Mouse (Mus musculus): ENCODE results near the gene Clstn3. TPM values are rescaled to one million over a fixed set of nuclear protein-coding genes. Genes with fewer than 3 reads are reported as not detected.
"Not testable (repeated sequence)": the region's sequence is repeated elsewhere in the genome, so short reads cannot be mapped to it uniquely, and the experiment has no call there.

Clstn3 gene
- polyA plus RNA-seq, 1 experiment from 2014 or later = 2.7 TPM

GRCm38 (mm10) chr6:124476796-124477195 is 12.2 kb upstream of the Clstn3 start:
- WGBS = 84% methylated on average over 11 of the region's 11 CpGs
- H3K9ac ChIP-seq (ENCODE audit: low read depth, low read length) = no peak overlapping the region
- no peaks in the 10 kb centered on the region for H3K36me3 ChIP-seq (ENCODE audit: control insufficient read depth, insufficient read depth)
- TF ChIP-seq CTCF (IDR thresholded peaks at IDR 0.05; ENCODE audit: low read depth) = no peak
- ATAC-seq = no peak
- H3K9me3 ChIP-seq (ENCODE audit: control insufficient read depth) = no peaks in the 10 kb centered on the region
- no peak overlapping the region for H3K4me3 ChIP-seq (ENCODE audit: low read depth, low read length)
- H3K4me2 ChIP-seq (replicated peaks; ENCODE audit: low read depth) = no peak overlapping the region
- no peak overlapping the region for H3K27ac ChIP-seq (ENCODE audit: low read depth, low read length)
- H3K27me3 ChIP-seq (replicated peaks; ENCODE audit: control insufficient read depth, insufficient read depth, low read length) = no peaks in the 10 kb centered on the region
- peaks cover 6% of the 10 kb centered on the region; the same call in 1 of the 2 replicates for H3K4me1 ChIP-seq (replicated peaks; ENCODE audit: control insufficient read depth, insufficient read depth, low read length)

DNA sequence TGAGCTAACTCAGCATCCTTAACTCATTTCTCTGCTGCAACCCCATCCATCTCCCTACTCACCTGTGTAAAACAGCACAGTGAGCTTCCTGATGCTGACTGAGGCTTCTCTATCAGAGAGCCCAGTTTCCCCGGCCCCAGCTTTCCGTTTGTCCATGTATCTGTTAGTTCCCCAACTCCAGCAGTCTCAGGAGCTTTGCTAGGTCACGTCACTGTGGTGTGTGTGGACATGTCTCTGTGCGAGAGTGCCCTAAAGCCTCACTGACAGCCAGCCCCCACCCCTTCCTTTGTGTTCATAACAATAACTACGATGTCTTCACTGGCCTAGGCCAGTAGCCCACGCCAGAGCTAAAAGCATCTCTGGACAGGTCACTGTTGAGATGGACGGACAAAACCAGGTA is 11.6 kb upstream of the Clstn3 start:
- no peaks in the 10 kb centered on the region for H3K9me3 ChIP-seq (ENCODE audit: control insufficient read depth)
- peaks cover 6% of the 10 kb centered on the region; the same call in 1 of the 2 replicates for H3K4me1 ChIP-seq (replicated peaks; ENCODE audit: control insufficient read depth, insufficient read depth, low read length)
- H3K4me2 ChIP-seq (replicated peaks; ENCODE audit: low read depth) = no peak overlapping the region
- no peaks in the 10 kb centered on the region for H3K27me3 ChIP-seq (replicated peaks; ENCODE audit: control insufficient read depth, insufficient read depth, low read length)
- H3K27ac ChIP-seq (ENCODE audit: low read depth, low read length) = no peak overlapping the region
- no peak for TF ChIP-seq CTCF (IDR thresholded peaks at IDR 0.05; ENCODE audit: low read depth)
- no peak overlapping the region for H3K9ac ChIP-seq (ENCODE audit: low read depth, low read length)
- 85% methylated on average over 7 of the region's 7 CpGs for WGBS
- no peak overlapping the region for H3K4me3 ChIP-seq (ENCODE audit: low read depth, low read length)
- ATAC-seq = no peak
- no peaks in the 10 kb centered on the region for H3K36me3 ChIP-seq (ENCODE audit: control insufficient read depth, insufficient read depth)

GRCm38 (mm10) chr6:124475335-124476075 is 10.9 kb upstream of the Clstn3 start:
- not testable (repeated sequence) for H3K9me3 ChIP-seq (ENCODE audit: control insufficient read depth); H3K27me3 ChIP-seq (replicated peaks; ENCODE audit: control insufficient read depth, insufficient read depth, low read length); H3K4me3 ChIP-seq (ENCODE audit: low read depth, low read length); H3K27ac ChIP-seq (ENCODE audit: low read depth, low read length); H3K4me2 ChIP-seq (replicated peaks; ENCODE audit: low read depth); ATAC-seq; H3K9ac ChIP-seq (ENCODE audit: low read depth, low read length); H3K4me1 ChIP-seq (replicated peaks; ENCODE audit: control insufficient read depth, insufficient read depth, low read length); H3K36me3 ChIP-seq (ENCODE audit: control insufficient read depth, insufficient read depth)
- 79% methylated on average over 9 of the region's 11 CpGs for WGBS

DNA sequence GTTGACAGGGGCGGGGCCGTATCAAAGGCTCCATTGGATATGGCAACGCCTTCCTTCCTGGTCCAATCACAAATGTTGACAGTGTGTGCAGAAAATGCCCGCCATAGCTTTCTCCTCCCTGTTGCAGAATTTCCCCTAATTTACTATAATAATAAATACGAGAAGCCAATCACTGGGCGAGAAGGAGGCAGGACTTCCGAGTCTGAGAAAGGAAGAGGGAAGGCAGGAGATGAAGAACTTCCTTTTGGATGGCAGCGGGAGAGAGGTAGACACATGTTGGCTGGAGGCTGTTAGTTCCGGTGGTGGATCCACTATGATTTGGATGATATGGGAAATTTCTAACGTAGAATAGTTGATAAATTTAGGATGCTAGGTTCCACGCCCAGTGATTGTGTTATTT is 10.0 kb upstream of the Clstn3 start:
- 78% methylated on average over 11 of the region's 11 CpGs for WGBS
- Histone ChIP-seq H3K27me3 (replicated peaks; ENCODE audit: control insufficient read depth, insufficient read depth, low read length) (no peaks in the 10 kb centered on the region), H3K9me3 (ENCODE audit: control insufficient read depth) (no peaks in the 10 kb centered on the region), H3K4me1 (replicated peaks; ENCODE audit: control insufficient read depth, insufficient read depth, low read length) (peaks cover 6% of the 10 kb centered on the region; the same call in 1 of the 2 replicates), H3K27ac (ENCODE audit: low read depth, low read length) (no peak overlapping the region), H3K9ac (ENCODE audit: low read depth, low read length) (no peak overlapping the region), H3K4me2 (replicated peaks; ENCODE audit: low read depth) (no peak overlapping the region), H3K4me3 (ENCODE audit: low read depth, low read length) (no peak overlapping the region), H3K36me3 (ENCODE audit: control insufficient read depth, insufficient read depth) (no peaks in the 10 kb centered on the region)
- TF ChIP-seq CTCF (IDR thresholded peaks at IDR 0.05; ENCODE audit: low read depth) = no peak
- ATAC-seq = no peak

DNA sequence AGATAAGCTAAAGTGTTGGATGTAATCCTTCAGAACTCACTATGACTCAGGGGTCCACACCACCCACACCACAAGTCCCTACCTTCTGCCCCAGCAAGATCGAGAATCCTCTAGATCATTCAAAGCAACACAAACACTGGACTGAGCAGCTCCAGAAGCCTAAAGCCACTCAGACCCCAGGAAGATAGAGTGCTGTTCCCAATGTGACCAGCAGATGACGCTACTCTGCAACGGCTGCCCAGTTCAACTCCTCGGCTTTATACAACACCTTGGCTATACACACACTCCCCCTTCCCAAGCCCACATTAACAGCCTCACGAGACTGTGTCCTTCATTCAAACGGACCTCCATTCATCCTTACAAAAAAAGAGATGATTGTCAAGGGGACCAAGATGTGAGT is 8.2 kb upstream of the Clstn3 start:
- no peak; the same call in 1 of the 2 replicates for ATAC-seq
- no peak overlapping the region for H3K9ac ChIP-seq (ENCODE audit: low read depth, low read length)
- peak; percentile 82 for TF ChIP-seq CTCF (IDR thresholded peaks at IDR 0.05; ENCODE audit: low read depth)
- no peaks in the 10 kb centered on the region for H3K36me3 ChIP-seq (ENCODE audit: control insufficient read depth, insufficient read depth)
- WGBS = 34% methylated on average over 6 of the region's 6 CpGs
- no peaks in the 10 kb centered on the region for H3K27me3 ChIP-seq (replicated peaks; ENCODE audit: control insufficient read depth, insufficient read depth, low read length)
- no peak overlapping the region for H3K27ac ChIP-seq (ENCODE audit: low read depth, low read length)
- no peak overlapping the region for H3K4me2 ChIP-seq (replicated peaks; ENCODE audit: low read depth)
- no peaks in the 10 kb centered on the region for H3K9me3 ChIP-seq (ENCODE audit: control insufficient read depth)
- no peak overlapping the region for H3K4me3 ChIP-seq (ENCODE audit: low read depth, low read length)
- no peaks in the 10 kb centered on the region for H3K4me1 ChIP-seq (replicated peaks; ENCODE audit: control insufficient read depth, insufficient read depth, low read length)

GRCm38 (mm10) chr6:124471783-124472638 is 7.4 kb upstream of the Clstn3 start:
- WGBS = 73% methylated on average over 6 of the region's 6 CpGs
- H3K9me3 ChIP-seq (ENCODE audit: control insufficient read depth); H3K4me3 ChIP-seq (ENCODE audit: low read depth, low read length); H3K4me1 ChIP-seq (replicated peaks; ENCODE audit: control insufficient read depth, insufficient read depth, low read length); ATAC-seq; H3K36me3 ChIP-seq (ENCODE audit: control insufficient read depth, insufficient read depth); H3K27me3 ChIP-seq (replicated peaks; ENCODE audit: control insufficient read depth, insufficient read depth, low read length); H3K27ac ChIP-seq (ENCODE audit: low read depth, low read length); H3K4me2 ChIP-seq (replicated peaks; ENCODE audit: low read depth); H3K9ac ChIP-seq (ENCODE audit: low read depth, low read length): not testable (repeated sequence)

Measured in intestine, postnatal 0 days (tissue).